Mouse (Mus musculus): ENCODE measurements around the gene Rasal3.

GRCm38 (mm10) chr17:32393944-32394343 is 9.4 kb downstream of the Rasal3 start:
- TF ChIP-seq EP300 (IDR thresholded peaks at IDR 0.05; ENCODE audit: insufficient read depth, low read depth, low read length), result no peak
- TF ChIP-seq CTCF (IDR thresholded peaks at IDR 0.05), result no peak

Measured in heart, adult 2 months (tissue).